Mouse (Mus musculus) megakaryocyte progenitor cell, adult 5-6 weeks (primary cell): ENCODE data around the gene Pgam2. TPM values are rescaled to one million over a fixed set of nuclear protein-coding genes. Genes with fewer than 3 reads are reported as not detected.
A peak's percentile ranks its signal among the peaks of the same experiment; 100 is the strongest.

ENCODE experiments used
- ATAC-seq: replicated peaks from 2 replicates; pipeline ENCODE4 v1.8.0; 2016; ENCODE audit warnings: mild to moderate bottlenecking, moderate TSS enrichment, inconsistent platforms; ENCODE audit not compliant: poor library complexity
- total RNA-seq, 2 experiments: library from RNA; stranded (forward) in 1 of 2; stranded (reverse) in 1 of 2; fragments of 157-497, 149-512 nt in 1 of 2; fragments of 200-1000 nt in 1 of 2; gene quantifications; 2 replicates each; pipeline versions ENCODE4 v1.2.3 to v1.2.4; 2015 to 2017

The Pgam2 gene
- total RNA-seq (2015) (not detected in 2 replicates), total RNA-seq (2017) (not detected in 2 replicates)

DNA sequence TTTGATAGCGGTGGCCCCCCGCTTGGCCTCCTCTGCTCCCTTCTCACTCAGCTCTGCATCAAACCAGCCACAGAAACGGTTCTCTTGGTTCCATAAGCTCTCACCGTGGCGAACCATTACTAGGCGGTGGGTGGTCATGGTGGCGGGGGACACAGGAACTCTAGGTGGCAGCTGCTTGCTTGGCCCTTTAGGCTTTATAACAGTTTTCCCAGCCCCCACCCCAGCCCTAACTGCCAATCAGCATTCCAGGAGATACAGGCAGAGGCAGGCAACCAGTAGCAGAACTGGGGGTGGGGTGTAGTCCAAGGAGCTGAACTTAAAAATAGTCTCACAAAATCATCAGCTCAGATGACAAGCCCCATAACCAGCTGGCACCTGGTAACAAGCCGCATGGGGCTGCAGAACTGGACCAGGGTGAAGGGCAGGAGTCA lies at the start of gene Pgam2:
Pgam2 (minus strand) TSS at position 183 of the 431 bp plus-strand sequence.
- ATAC-seq, result peak; percentile 21; the same call in 1 of the 2 replicates

- ATAC-seq, result no peak
Measured at GRCm38 (mm10) chr11:5852314-5852713, 48.8 kb upstream of the Pgam2 start.

GRCm38 (mm10) chr11:5851021-5851736 lies 47.6 kb upstream of the Pgam2 start:
- no peak for ATAC-seq

DNA sequence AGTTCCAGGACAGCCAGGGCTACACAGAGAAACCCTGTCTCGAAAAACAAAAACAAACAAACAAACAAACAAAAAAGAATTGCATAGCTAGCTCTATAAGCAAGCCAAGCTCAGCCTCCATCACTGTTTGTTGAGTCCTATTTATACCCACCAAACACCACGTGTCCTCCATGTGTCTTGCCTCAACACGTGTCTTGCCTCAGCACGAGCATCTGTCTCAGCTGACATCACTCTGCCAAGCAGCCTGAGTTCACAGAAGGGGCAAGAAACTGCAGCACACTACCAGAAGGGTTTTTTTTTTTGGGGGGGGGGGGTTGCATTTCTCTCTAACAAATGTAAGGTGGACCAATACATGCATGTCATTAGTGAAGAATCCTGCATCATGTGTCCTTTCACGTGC lies 46.9 kb upstream of the Pgam2 start:
- no peak for ATAC-seq

- no peak for ATAC-seq
Measured at GRCm38 (mm10) chr11:5849316-5849715, 45.8 kb upstream of the Pgam2 start.

GRCm38 (mm10) chr11:5848741-5849140 lies 45.2 kb upstream of the Pgam2 start:
- no peak for ATAC-seq

- no peak for ATAC-seq
Measured at GRCm38 (mm10) chr11:5846639-5847345, 43.3 kb upstream of the Pgam2 start.

GRCm38 (mm10) chr11:5843131-5843530 lies 39.6 kb upstream of the Pgam2 start:
- ATAC-seq, result no peak

DNA sequence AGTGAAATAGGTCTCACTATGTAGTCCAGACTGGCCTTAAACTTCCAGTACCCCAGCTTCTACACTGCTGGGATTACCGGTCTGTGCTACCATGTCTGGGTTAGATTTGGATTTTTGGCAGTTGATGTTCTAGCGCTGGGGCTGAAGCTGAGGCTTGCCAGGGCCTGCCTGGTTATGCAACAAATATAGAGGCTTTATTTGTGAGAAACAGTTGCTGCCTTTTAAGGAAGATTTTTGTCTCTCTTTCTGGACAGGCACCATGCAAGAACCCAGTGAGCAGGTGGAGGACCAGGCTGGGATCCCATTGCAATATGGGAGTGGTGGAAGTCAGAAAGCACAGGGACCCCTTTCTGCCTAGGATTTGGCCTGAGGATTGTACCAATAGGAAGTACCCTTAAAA lies 38.2 kb upstream of the Pgam2 start:
- ATAC-seq, result no peak

GRCm38 (mm10) chr11:5840346-5840745 lies 36.8 kb upstream of the Pgam2 start:
- ATAC-seq, result no peak

DNA sequence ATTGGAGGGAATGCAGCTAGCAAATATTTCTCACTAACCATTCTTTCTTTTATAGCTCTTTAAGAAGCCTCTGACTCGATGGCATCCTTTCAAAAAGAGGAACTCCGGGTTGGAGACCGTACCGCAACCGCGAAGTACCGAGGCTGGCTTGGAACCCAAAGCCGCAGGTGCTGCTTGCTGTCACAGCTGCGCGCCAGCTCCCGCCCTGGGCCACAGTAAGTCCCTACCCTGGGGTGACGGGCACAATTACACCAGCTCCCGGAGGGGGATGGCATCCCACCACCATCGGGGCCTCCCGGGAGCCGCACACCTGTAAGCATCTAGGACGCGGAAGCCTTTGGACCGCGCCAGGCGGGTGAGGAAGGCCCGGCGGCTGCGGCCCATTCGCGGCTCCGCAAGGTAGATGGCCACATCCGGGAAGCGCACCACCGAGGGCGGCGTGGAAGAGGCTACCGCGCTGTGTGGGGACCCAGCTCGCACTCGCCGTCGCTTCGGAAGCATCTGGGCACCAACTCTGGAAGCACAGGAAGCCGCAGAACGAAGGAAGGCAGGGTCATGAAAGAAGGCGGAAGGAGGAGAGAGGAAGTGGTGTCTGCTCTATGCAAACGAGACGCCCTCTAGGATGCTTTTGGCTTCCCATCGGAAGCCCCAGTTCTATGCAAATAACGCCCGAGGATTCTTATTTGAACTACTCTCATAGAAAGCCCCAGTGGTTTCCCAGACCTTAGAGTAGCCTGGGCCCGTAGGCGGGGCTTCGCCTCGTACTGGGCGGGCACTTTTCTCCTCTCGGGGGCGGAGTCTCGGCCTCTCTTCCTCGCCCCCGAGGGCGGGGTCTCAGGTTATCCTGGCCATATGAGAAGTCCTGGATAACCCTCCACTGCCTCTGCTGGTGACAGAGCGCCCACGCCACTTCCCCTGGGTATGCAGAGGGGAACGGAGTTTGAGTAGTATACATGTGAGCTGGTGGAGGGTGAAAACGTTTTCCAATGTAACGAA lies 34.0 kb upstream of the Pgam2 start, which contains the start of gene Polm:
Polm (minus strand) TSS at position 766 of the 996 bp plus-strand sequence.
- peak; percentile 92 for ATAC-seq

- peak; percentile 17; the same call in 1 of the 2 replicates for ATAC-seq
Measured at GRCm38 (mm10) chr11:5836126-5836525, 32.6 kb upstream of the Pgam2 start.

DNA sequence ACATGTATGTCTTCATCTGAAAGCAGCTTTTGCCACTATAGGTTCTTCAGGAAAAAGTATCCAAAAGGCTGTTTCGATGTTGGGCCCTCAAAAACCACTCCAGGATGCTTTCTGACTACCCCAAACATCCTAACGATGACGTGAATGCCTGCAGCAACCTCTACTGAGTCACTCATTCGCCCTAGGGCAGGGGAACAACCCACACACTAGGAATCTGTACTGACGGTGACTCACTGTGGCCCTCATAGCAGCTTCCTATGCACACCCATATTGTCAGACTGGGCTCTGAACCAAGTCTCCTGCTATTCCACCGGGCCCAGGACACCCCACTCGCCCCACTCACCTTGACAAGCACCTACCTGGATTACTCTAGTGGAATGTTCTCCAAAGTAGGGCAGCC lies 31.5 kb upstream of the Pgam2 start:
- ATAC-seq, result no peak

- ATAC-seq, result no peak
Measured at GRCm38 (mm10) chr11:5834506-5834905, 31.0 kb upstream of the Pgam2 start.

GRCm38 (mm10) chr11:5829327-5829726 lies 25.8 kb upstream of the Pgam2 start:
- ATAC-seq, result peak; percentile 64

- peak; percentile 15; the same call in 1 of the 2 replicates for ATAC-seq
Measured at GRCm38 (mm10) chr11:5828509-5829191, 25.1 kb upstream of the Pgam2 start.

DNA sequence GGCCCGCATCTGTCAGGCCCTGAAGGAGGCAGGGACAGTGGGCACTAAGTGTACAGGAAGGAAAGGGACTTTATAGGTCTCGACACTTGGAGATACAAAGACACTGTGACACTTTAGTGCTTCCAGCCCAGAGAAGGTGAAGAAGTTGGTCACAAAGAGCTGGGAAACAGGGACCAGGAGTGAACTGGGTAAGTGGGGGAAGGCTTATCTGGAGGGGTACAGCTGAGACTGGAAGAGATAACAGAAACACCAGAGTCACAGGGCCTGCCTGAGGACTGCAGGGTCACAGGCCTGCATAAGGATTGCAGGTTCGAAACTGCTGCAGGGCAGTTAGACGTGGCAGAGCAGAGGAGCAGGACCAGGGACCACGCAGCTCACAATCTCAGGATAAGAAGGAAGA lies 24.4 kb upstream of the Pgam2 start:
- no peak for ATAC-seq

DNA sequence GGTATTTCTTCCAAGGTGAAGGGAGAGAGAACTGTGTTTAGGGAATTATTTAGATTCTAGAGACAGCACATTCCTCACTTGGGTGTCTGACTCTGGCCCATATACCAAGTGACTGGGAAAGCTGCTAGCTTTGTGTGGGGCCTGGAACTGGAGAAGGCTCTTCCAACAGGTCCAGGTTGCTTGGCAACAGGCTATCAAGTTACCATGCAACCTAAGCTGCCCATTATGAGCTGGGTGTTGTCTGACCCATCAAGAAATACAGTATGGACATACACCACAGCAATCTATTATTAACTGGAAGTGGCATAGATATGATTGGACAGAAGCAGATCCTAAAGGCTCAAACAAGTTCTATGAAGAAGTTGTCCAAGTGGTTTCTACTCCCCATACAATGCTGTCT lies 21.9 kb upstream of the Pgam2 start:
- no peak for ATAC-seq

DNA sequence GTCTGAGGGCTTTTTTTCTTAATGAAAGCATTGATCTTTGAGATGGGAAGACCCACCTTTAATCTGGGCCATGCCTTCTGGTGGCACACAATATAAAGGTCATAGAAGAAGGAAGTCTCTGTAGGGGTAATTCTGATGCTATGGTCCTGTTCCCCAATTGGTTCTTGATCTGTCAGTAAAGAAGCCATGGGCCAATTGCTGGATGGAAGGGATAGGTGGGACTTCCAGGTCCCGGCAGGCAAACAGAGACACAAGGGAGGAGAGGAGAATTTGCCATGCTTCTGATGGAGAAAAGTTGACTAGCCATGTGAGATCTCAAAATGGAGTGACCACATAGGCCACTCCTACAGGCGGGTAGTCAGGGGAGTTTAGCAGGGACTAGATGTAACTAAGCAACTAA lies 15.7 kb upstream of the Pgam2 start:
- no peak for ATAC-seq

GRCm38 (mm10) chr11:5813381-5813780 lies 9.8 kb upstream of the Pgam2 start:
- ATAC-seq, result no peak
